Mouse (Mus musculus) hindbrain, embryonic 15.5 days (tissue): ENCODE results near the gene Fcgr2b. TPM values are rescaled to one million over a fixed set of nuclear protein-coding genes. Genes with fewer than 3 reads are reported as not detected.

Source experiments
- ATAC-seq: fragments of 200-750 bp; cut with Nextera tagmentation; 2 replicates; pipeline ENCODE4 v1.8.0; 2017; ENCODE audit warnings: low read depth, moderate number of reproducible peaks, moderate TSS enrichment; ENCODE audit not compliant: low FRiP score
- H3K27ac ChIP-seq: fragments of 300-500 bp; sonication (generic); replicated peaks from 2 replicates; pipeline ENCODE4 v1.5.1; 2015; ENCODE audit warnings: mild to moderate bottlenecking, inconsistent platforms
- H3K27me3 ChIP-seq: fragments of 300-500 bp; sonication (generic); 2 replicates; pipeline ENCODE4 v1.6.1; 2015; ENCODE audit warnings: control low read depth, inconsistent platforms
- H3K36me3 ChIP-seq: fragments of 300-500 bp; sonication (generic); 2 replicates; pipeline ENCODE4 v1.6.1; 2015; ENCODE audit warnings: control low read depth, inconsistent platforms
- H3K4me1 ChIP-seq: fragments of 300-500 bp; sonication (generic); replicated peaks from 2 replicates; pipeline ENCODE4 v1.6.1; 2015; ENCODE audit warnings: control low read depth, inconsistent platforms
- H3K4me2 ChIP-seq: fragments of 300-500 bp; sonication (generic); 2 replicates; pipeline ENCODE4 v1.6.1; 2015; ENCODE audit warnings: moderate library complexity, mild to moderate bottlenecking, inconsistent platforms
- H3K4me3 ChIP-seq: fragments of 300-500 bp; sonication (generic); 2 replicates; pipeline ENCODE4 v1.5.1; 2015; ENCODE audit warnings: mild to moderate bottlenecking, inconsistent platforms
- H3K9ac ChIP-seq: fragments of 300-500 bp; sonication (generic); 2 replicates; pipeline ENCODE4 v1.6.1; 2015; ENCODE audit warnings: inconsistent platforms
- H3K9me3 ChIP-seq: fragments of 300-500 bp; sonication (generic); 2 replicates; pipeline ENCODE4 v1.6.1; 2016; ENCODE audit warnings: control low read depth, inconsistent platforms
- WGBS: fragments of 180-500 bp; shearing (Covaris S2); methylation state at CpG from one replicate; pipeline ENCODE4 v1.1.7; 2015; 5-methylcytosine and 5-hydroxymethylcytosine counted together
- polyA plus RNA-seq: library from polyadenylated mRNA; unstranded; fragments of >200 nt; fragmentation: Nextera tagmentation; extraction: Ambion mirVana; gene quantifications from 2 replicates; pipeline ENCODE4 v1.2.1, GENCODE M21; 2015

The Fcgr2b gene
- polyA plus RNA-seq, 1 experiment from 2014 or later, result 1.7 TPM

- no peak overlapping the region for H3K4me3 ChIP-seq
- ATAC-seq, result no peak
- WGBS, result 75% methylated on average over 5 of the region's 5 CpGs
These were observed 60.7 kb downstream of the Fcgr2b start for GRCm38 (mm10) chr1:170915657-170916056.

GRCm38 (mm10) chr1:170912891-170913615, 63.3 kb downstream of the Fcgr2b start, which contains the start of gene Fcrlb:
Gene Fcrlb, minus strand, starts transcription at chr1:170912941.
- WGBS, result 73% methylated on average over 5 of the region's 5 CpGs
- Histone ChIP-seq H3K4me1 (peaks cover 7% of the 10 kb centered on the region), H3K27me3 (peaks cover 14% of the 10 kb centered on the region), H3K9me3 (no peaks in the 10 kb centered on the region), H3K27ac (no peak within 1 kb of the TSS), H3K36me3 (no peaks in the 10 kb centered on the region), H3K9ac (no peak within 1 kb of the TSS), H3K4me3 (no peak within 1 kb of the TSS), H3K4me2 (no peak within 1 kb of the TSS)
- ATAC-seq, result no peak

More at GRCm38 (mm10) chr1:170915657-170916056, 60.7 kb downstream of the Fcgr2b start:
- H3K27me3 ChIP-seq, result no peaks in the 10 kb centered on the region
- H3K27ac ChIP-seq, result no peak overlapping the region
- no peak overlapping the region for H3K4me2 ChIP-seq
- no peaks in the 10 kb centered on the region for H3K36me3 ChIP-seq
- H3K4me1 ChIP-seq, result no peaks in the 10 kb centered on the region
- no peaks in the 10 kb centered on the region for H3K9me3 ChIP-seq
- H3K9ac ChIP-seq, result no peak overlapping the region

GRCm38 (mm10) chr1:170911907-170912660, 64.3 kb downstream of the Fcgr2b start:
- 81% methylated on average over 11 of the region's 11 CpGs for WGBS

More at GRCm38 (mm10) chr1:170911907-170912660, 64.3 kb downstream of the Fcgr2b start:
- no peak overlapping the region for H3K27ac ChIP-seq
- H3K4me1 ChIP-seq, result peaks cover 15% of the 10 kb centered on the region
- ATAC-seq, result no peak
- H3K36me3 ChIP-seq, result no peaks in the 10 kb centered on the region
- H3K4me3 ChIP-seq, result no peak overlapping the region
- peaks cover 14% of the 10 kb centered on the region for H3K27me3 ChIP-seq
- no peak overlapping the region for H3K9ac ChIP-seq
- no peak overlapping the region for H3K4me2 ChIP-seq
- no peaks in the 10 kb centered on the region for H3K9me3 ChIP-seq

Other genes starting within 250 kb of the Fcgr2b start
- 7.3 and 7.6 TPM in 2 replicates for gene Atf6, start 108.8 kb downstream of the Fcgr2b start, polyA plus RNA-seq
- 0.21 and 1.2 TPM in 2 replicates for gene Gm26620, start 91.5 kb downstream of the Fcgr2b start, polyA plus RNA-seq
- 38.4 and 46.0 TPM in 2 replicates for gene Dusp12, start 91.0 kb downstream of the Fcgr2b start, polyA plus RNA-seq
- gene Fcrlb, start 63.6 kb downstream of the Fcgr2b start, polyA plus RNA-seq, result 0.85 and 1.4 TPM in 2 replicates
- gene Fcrla, start 49.0 kb downstream of the Fcgr2b start, polyA plus RNA-seq, result not detected in 2 replicates
- gene Fcgr4, start 42.4 kb upstream of the Fcgr2b start, polyA plus RNA-seq, result 0.27 and 1.0 TPM in 2 replicates
- gene Fcgr3, start 88.4 kb upstream of the Fcgr2b start, polyA plus RNA-seq, result 9.6 and 12.3 TPM in 2 replicates
- 7.7 and 14.1 TPM in 2 replicates for gene Cfap126, start 137.4 kb upstream of the Fcgr2b start, polyA plus RNA-seq
- gene Sdhc, start 174.1 kb upstream of the Fcgr2b start, polyA plus RNA-seq, result 290 and 297 TPM in 2 replicates
- gene Mpz, start 174.2 kb upstream of the Fcgr2b start, polyA plus RNA-seq, result 4.2 and 7.7 TPM in 2 replicates
- gene Pcp4l1, start 219.7 kb upstream of the Fcgr2b start, polyA plus RNA-seq, result 32.4 and 48.4 TPM in 2 replicates
- 0.39 and 0.49 TPM in 2 replicates for gene Nr1i3, start 237.4 kb upstream of the Fcgr2b start, polyA plus RNA-seq
- 55.0 and 55.4 TPM in 2 replicates for gene Tomm40l, start 246.0 kb upstream of the Fcgr2b start, polyA plus RNA-seq
- gene Apoa2, start 248.5 kb upstream of the Fcgr2b start, polyA plus RNA-seq, result 6.0 and 6.3 TPM in 2 replicates